Mouse (Mus musculus) kidney, postnatal 4 days (tissue): ENCODE data around the gene Krtap1-4.

Experiments used
- DNase-seq, 2 experiments: peaks; one replicate each; pipeline ENCODE4 v3.0.0; 2021; ENCODE audit warnings: mixed read lengths in 2 of 2

The Krtap1-4 gene

DNA sequence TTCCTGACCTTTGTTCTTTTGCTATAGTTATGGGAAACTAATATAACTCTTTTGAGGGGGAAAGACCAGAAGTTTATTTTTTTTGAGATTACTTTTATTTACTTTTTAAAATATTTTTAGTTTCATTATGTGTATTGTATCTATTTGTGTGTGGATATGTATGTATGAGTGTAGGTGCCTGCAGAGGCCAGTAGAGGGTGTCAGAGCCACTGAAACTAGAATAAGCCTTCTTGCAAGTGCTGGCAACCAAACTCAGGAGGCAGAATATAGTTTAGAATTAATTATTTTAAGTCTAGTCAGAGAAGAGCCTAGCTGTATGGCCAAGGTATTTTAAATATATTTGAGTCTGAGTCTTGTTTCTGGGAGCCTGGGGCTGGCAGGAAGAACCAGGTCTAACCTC is 35.6 kb downstream of the Krtap1-4 start:
- no peak for DNase-seq

DNA sequence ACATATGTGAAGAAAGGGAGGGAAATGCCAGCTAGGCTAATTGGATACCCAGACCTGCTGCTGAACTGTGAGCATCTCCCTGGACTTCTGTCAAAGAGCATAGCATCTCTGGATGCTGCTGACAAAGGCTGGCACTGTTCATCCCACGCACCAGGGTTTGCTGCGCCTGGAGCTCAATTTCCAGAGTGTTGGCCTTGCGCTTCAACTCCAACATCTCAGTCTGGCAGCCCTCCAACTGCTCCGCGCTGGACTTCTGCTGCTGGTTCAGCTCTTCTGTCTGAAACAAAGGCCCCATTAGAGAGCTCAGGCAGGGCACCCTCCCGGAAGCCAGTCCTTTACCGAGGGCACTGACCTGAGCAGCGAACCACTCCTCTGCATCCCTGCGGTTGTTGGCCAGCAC is 43.7 kb downstream of the Krtap1-4 start:
- peak; percentile 55 to 67 for DNase-seq
